Mouse (Mus musculus) granulocyte monocyte progenitor cell, adult 5-6 weeks (primary cell): ENCODE measurements at regions not wholly inside any gene's neighbourhood (a gene's known extent, or its start where the extent isn't known, plus 50 kb on each side); places are given as distances from the start of the nearest gene placed in this dataset.

ENCODE experiments used
- ATAC-seq: replicated peaks from 2 replicates; pipeline ENCODE4 v1.8.0; 2016; ENCODE audit warnings: mild to moderate bottlenecking, moderate TSS enrichment, inconsistent platforms; ENCODE audit not compliant: poor library complexity, severe bottlenecking

DNA sequence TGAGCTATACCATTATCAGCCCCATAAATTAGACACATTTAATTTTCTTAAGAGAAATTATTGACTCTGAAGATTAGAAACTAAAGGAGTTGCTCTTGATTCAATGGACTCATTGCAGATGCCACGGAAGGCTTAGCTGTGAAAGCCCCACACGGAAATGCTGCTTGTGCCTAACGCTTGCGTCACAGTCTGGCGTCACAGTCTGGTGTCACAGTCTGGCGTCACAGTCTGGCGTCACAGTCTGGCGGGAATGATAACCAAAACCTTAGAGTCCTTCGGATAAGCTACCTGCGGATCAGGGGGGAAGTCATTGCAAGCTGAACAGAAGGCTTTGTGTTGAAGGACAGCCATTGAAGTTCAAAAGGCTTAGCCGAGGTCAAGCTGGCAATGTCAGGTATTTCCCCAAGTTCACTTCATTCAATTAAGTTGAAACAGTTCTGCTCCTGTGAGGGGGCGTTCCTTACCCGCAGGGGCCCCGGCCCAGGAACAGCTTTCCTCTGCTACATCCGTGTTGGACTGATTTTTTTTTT, 2246.7 kb downstream of the 4930444P10Rik start:
- ATAC-seq, result peak; percentile 62

DNA sequence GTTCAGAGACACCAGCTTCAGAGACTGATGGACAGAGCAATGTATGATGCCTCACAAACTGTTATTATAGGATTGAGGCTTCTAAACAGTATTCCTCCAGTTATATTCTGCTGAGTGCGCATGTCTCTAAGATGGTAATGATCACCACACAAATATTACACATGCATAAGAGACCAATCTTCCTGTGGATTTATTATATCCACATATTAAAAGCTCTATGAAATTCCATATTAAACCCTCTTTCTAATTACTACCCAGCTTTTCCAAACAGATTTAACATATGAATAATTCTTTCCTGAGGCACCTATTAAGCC, 2252.9 kb downstream of the 4930444P10Rik start:
- ATAC-seq, result no peak

DNA sequence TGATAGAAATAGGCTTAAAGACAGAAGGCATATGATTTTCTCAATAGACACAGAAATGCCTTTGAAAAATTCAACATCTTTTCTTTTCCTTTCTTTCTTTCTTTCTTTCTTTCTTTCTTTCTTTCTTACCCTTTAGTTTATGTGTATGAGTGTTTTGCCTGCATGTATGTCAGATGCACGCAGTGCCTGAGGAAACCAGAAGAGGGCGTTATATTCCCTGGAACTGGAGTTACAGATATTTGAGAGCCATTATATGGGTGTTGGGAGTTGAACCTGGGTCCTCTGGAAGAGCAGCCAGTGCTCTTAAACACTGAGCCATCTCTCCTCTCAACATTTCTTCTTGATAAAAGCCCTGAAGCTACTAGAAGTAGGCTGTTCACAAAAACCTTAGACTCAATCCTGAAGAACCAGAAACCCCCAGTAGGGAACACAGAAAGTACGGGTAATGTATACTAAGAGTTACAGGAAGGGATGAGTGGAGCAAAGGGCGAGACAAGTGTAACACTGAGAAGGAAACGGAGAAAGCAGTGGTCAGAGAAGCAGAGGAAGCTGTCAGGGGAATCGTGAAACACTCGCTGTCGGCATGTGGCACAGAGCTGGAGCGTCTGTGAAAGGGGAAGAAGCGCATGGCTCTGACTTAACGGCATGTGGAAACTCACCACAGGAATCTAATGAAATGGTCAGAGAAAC, 2253.4 kb downstream of the 4930444P10Rik start:
- ATAC-seq, result peak; percentile 98

DNA sequence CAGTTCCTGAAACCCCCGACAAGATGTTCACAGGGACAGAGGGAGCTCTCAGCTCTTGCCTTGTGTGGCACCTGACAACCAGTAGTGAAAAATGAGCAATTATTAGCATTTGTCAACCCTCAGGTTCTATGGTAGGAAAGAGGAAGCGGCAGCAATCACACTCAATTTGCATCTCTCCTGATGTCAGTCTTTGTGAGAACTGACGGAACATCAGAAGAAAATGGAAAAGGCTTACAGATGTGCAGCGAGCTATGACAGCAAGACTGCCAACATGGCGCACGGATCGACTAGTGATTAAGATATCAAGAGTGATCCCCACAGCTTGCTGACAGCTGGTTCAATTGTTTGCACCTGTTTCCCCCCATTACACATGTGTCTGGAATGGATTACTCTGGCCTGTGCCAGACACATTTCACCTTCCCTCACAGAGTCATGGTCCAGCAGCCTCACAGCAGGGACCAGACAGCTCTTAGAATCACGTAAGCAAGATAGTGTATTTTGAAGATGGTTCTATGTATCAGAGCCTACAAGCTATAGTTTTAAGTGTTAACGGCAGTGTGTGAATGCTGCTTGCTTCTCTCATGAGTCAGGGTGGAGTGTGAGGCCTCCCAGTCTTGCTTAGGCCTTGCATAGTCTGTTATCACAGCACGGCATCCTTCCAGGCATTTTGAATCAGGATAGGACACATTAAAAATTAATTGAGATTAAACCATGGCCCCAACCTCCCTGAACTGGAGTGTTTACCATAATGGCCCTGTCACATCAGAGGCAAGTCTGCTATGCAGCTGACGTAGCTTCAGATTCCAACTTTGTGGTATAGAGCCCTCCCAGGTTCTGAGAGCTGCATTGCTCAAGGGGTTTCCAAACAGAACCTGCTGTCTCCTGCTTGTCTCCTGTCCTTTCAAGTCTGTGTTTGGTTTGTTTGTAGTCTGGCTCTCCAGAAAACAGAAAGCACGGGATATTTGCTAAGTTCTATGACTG, 2258.0 kb downstream of the 4930444P10Rik start:
- ATAC-seq, result no peak

DNA sequence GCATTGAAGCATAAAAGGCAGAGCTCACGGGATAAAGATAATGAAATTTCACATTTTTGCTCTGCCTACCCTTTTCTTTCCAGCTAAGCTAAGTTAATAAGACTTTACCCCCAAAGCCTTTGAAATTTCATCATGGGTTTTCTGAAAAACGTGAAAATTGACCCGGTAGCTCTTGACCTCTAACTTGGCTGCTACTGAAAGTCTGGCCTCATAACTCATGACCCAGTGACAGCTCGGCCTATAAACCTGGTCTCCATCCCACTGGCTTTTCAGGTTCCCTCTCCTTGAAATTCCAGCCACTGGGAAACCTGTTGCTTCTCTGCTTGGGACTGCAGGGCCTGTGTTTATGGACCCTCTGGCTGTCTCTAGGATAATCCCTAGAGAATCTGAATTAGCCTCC, 2285.3 kb downstream of the 4930444P10Rik start:
- no peak for ATAC-seq

DNA sequence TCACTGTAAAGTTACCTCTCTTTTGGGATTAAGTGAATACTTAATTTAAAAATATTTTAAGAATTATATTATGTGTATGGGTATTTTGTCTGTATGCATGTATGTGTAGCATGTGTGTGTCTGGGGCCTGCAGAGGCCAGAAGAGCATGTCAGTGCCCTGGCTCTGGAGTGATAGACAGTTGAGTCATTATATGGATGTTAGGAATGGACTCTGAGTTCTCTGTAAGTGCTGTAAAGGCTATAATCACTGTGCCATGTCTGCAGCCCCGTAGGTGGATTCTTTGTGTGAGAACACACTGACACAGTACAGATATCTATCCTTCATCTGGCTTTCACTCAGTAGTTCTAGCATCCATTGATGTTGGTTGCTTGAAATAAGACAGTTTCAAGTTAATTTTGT, 2292.7 kb downstream of the 4930444P10Rik start:
- no peak for ATAC-seq

DNA sequence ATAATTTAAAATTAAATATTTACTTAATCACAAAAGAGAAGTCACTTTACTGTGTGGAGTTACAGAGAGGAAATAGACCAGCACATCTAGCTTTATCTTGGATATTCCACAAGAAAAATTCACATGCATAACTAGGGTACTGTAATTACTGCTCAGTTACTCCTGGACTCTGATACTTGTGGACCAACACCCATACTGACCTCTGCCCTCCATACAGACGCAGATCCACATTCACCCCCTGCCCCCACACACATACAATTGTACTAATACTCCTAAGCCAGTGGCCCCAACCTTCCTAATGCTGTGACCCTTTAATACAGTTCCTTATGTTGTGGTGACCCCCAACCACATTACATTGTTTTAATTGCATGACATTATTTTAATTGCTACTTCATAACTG, 2294.3 kb downstream of the 4930444P10Rik start:
- no peak for ATAC-seq

DNA sequence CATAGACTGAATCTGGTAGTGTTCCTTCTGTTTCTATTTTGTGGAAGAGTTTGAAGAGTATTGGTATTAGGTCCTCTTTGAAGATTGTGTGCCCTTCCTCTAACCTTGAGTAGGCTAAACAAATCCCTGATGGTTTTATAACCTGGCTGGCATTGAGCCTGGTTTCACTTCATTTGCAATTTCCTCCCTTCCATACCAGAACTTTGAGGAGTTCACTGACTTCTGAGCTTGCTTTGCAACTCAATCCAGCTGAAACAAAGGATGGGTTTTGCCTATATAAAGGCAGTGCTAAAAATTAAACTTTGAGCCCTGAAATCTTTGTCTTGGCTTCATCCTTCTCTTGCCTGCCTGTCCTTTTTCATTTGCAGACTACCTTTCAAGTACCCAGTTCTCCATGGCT, 2297.9 kb downstream of the 4930444P10Rik start:
- no peak for ATAC-seq

DNA sequence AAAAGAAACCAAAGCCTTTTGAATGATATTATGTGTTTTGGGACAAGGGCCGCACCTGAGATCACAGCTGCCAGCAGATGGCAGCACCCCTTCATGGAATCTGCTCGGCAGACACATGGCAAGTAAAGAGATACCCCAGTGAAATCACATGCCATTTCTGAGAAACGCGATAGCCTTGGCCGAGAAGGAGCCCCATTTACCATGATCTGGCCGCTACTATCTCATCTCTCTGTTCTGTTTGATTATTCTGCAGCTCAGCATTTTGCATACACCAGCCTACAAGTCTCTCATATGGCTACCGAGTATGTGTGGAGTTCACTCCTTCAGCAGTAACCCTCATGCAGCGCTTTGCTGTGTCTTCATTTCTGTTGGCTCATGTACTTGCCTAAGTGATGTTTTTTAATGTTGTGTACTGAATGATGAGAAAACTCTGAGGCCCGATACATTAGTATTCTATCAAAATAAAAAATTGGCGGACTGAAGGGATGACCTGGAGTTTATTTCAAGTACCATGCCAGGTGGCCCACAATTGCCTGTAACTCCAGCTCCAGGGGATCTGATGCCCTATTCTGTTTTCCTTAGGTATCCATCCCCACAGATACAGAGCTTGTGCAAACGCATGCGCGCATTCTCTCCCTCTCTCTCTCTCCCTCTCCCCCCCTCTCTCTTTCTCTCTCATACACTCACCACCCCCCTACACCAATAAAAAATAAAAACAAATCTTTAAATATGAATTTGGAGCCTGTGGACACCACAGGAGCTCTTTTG, 2303.6 kb downstream of the 4930444P10Rik start:
- ATAC-seq, result peak; percentile 97

DNA sequence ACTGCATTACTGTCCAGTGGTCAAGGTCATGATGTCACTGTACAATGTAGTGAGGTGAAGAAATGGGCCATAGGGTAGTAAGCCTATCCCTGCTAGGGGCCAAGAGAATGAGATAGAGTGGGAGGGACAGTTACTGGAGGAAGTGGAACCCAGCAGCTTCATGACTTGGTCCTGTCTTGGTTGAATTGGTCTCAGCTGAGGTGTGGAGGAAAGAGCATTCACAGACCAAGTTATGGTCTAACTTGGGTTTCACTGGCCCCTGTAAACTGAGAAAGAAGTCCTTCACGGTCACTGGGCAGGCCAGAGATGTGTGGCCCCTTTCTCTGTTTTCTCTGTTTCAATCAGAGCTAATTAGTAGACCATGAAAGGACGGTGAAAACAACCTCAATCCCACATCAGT, 2306.1 kb downstream of the 4930444P10Rik start:
- no peak for ATAC-seq

DNA sequence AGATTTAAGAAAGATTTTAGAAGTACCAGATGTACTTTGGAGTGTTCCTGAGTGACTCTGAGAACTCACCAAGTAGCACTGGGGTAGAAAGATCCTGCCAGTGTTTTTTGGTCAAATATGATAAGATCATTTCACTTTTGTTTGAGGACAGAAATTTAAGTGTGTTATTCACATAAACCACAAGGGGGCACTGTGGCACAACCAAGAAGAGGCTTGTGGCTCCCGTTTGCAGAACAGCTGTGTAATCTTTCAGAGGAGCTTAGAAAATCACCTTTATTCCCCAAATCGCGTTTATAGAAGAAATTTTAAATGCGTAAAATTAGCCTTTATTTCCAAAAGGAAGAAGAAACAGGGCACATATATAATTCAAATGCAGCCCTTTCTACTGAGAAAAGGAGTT, 2308.7 kb downstream of the 4930444P10Rik start:
- peak; percentile 55 for ATAC-seq

DNA sequence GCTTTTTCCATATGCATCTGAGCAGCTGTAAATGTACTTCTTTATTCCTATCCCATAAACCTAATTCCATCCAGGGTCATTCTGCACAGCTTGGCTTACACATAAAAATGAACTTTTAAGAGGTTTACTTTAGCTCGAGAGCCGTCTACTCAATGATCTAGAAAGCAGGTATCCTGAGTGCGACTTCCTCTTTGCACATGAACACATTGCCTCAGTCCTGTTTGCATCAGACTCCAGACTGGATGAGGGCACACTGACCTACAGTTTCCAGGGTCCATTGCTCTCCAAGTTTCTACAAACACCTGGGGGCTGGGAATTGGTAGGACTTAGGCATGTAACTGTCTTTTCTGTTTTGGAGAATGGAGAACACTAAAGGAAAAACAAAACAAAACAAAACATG, 2310.5 kb downstream of the 4930444P10Rik start:
- peak; percentile 87 for ATAC-seq

DNA sequence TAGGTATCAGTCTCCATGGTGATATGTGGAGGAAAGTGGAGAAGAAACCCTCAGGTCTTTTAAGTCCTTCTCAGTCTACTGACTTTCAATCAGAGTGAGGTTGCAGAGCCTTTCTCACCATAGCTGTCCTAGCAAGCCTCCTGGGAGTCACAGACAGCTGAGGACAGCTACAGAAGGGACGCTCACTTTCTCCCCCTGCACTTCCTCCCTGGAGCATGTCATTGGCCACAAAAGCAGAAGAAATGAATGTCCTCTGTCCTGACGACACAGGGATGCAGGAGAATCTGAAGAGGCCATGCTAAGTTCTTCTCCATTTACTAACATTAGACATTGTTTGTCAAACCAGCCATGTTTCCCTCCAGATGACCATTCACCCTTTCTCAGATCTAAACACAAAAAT, 2321.0 kb downstream of the 4930444P10Rik start:
- peak; percentile 84 for ATAC-seq

DNA sequence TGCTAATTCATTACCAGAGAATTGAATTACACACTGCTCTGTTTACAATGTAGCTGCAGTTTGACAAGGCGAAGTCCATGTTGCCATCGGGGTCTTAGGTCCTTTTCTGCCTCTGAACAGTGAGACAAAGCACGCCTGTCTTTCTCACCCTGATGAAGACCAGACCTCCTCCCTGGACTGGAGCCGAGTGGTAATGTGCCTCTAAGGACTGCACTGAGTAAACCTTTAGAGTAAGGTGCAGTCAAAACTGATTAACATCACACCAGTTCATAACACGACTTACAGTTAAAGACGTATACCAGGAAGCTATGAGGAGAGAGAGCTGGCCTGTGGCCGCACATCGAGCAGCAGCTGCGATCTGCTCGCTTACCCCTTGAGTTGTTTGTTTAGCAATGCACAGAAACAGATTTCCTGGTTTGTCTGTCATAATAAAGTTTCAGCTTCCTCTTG, 2322.1 kb downstream of the 4930444P10Rik start:
- peak; percentile 87 for ATAC-seq

DNA sequence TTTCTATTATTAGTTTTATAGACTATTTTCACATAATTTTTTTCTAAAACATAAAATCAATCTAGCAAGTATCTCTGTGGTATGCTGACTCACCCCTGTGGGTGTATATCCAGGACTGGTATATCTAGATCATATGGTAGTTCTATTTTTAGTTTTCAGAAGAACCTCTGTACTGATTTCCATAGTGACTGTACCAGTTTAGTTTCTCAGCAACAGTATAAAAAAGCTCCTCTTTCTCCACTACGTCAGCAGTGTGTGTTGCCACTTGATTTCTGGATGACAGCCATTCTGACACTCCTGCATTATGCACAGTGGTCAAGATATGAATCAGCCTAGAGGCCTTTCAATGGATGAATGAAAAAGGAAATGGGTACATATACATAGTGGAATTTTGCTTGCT, 2338.6 kb downstream of the A830018L16Rik start:
- ATAC-seq, result no peak

DNA sequence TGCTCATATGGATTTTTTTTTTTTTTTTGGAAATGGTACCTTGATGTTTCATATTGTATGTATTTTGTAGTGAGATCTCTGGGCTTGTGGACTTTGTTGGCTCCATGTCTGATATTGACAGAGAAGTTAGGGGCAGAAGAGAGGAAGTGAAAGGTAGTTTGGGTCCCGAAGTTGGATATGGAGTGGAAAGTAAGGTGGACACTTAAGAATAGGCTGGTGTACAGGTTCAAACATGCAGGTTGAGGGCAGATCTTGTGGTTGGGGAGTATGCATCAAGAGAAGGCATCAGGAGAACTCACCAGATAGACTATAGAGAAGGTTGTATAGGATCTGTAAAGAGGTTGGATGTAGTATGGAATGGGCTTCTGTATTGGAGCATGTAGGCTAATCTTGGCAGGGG, 2337.5 kb downstream of the A830018L16Rik start:
- no peak for ATAC-seq
